Mouse (Mus musculus) ES-E14 (cell line): ENCODE data around the gene Gm11114.

Source experiments
- HCFC1 ChIP-seq: IDR thresholded peaks from 2 replicates; pipeline ENCODE4 v1.6.1; 2012; ENCODE audit warnings: low read length, inconsistent platforms, borderline replicate concordance; ENCODE audit not compliant: insufficient read depth
- MAFK ChIP-seq: IDR thresholded peaks from 2 replicates; pipeline ENCODE4 v1.6.1; 2014; ENCODE audit warnings: mild to moderate bottlenecking, low read depth, low read length, inconsistent platforms; ENCODE audit not compliant: insufficient read depth
- ZC3H11A ChIP-seq: IDR thresholded peaks from 2 replicates; pipeline ENCODE4 v1.6.1; 2012; ENCODE audit warnings: low read depth, mild to moderate bottlenecking, inconsistent platforms, low read length, borderline replicate concordance
- ZNF384 ChIP-seq: IDR thresholded peaks from 2 replicates; pipeline ENCODE4 v1.6.1; 2012; ENCODE audit warnings: low read depth, low read length, inconsistent platforms

DNA sequence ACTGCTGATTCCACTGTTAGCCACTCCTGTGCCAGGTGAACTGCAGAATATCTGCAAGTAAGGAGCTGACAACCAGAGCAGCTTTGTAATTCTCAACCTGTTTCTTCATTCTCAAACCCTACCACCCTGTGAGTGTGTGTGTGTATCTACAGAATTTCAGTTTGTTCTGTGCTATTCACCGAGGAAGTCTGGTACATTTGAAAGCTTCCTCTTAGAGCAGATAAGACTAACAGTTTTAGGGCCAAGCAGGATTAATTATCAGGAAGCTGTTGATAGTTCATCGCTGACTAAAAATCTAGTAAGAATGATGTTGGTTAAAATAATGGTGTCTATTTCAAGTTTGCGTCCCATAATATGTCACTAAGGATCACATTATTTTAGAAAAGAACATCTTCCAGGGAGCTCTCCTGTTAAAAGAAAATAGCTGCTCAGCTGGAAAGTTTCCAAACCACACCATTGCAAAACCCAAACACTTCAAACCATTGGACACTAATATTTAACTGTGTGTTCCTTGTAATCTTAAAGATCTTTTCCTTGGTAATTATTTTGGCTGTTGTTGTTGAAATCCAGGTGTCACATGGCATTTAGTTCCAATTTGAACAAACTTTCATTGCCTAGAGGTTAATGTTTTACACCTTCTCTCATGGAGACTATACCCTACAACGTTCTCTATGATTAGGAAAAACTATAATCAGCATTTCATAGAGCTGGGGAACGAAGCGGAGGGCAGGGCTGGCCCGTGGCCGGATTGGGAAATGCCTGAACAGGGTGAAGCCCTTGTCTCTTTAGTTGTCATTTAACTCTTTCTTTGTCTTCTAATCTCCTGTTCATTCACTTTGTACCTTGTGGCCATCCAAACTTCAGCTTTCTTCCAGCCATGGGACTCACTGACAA, 30.6 kb downstream of the Gm11114 start:
- TF ChIP-seq ZC3H11A (no peak), HCFC1 (no peak), MAFK (no peak), ZNF384 (no peak)
